Comparison of ENCODE assay signal across 20 mouse cellular contexts in genomic region chr10:21372271-21372670, GRCm38 (mm10). TPM values are rescaled to one million over a fixed set of nuclear protein-coding genes. Genes with fewer than 3 reads are reported as not detected.
A peak's percentile ranks its signal among the peaks of the same experiment; 100 is the strongest.
DNase-seq lines count a peak whose midpoint lies in the region; ATAC-seq lines count a peak whose summit lies in the region.
"Had no signal": no experiment of that assay in that cellular context is flagged by ENCODE, and none has a peak within 500 bp of the region (broad histone marks: within the 10 kb centered on the region; RNA-seq: fewer than 3 reads in every experiment).

No protein-coding gene starts in this region.

- no peak overlapping the region for H3K4me3 ChIP-seq in heart, embryonic 11.5 days (ENCODE audit: low read depth, low read length)
- H3K4me3 ChIP-seq in heart, embryonic 10.5 days: no peak overlapping the region

- H3K36me3 ChIP-seq in heart, embryonic 11.5 days (ENCODE audit: control insufficient read depth, insufficient read depth, low read length): 0 out of 2 replicates have a peak, but pooled peaks cover 2% of the 10 kb centered on the region
- H3K36me3 ChIP-seq in heart, embryonic 10.5 days: peaks cover 30% of the 10 kb centered on the region

- no peak overlapping the region for H3K27ac ChIP-seq in heart, embryonic 11.5 days (ENCODE audit: low read depth, low read length)
- no peak overlapping the region for H3K27ac ChIP-seq in heart, embryonic 10.5 days

- no peaks in the 10 kb centered on the region for H3K27me3 ChIP-seq in heart, embryonic 11.5 days (ENCODE audit: control insufficient read depth, insufficient read depth, low read length)
- H3K27me3 ChIP-seq in heart, embryonic 10.5 days (ENCODE audit: insufficient read depth, poor library complexity, severe bottlenecking): no peaks in the 10 kb centered on the region
- H3K27me3 ChIP-seq: CH12.LX, Patski had no signal

- H3K4me1 ChIP-seq in heart, embryonic 11.5 days (ENCODE audit: control insufficient read depth, insufficient read depth, low read length): no peaks in the 10 kb centered on the region
- H3K4me1 ChIP-seq in heart, embryonic 10.5 days: no peaks in the 10 kb centered on the region

- 93% methylated on average over 6 of the region's 6 CpGs for WGBS in heart, embryonic 11.5 days (ENCODE audit: insufficient replicate concordance)
- 93% methylated on average over 6 of the region's 6 CpGs for WGBS in heart, embryonic 10.5 days

- no peaks in the 10 kb centered on the region for H3K9me3 ChIP-seq in heart, embryonic 11.5 days (replicated peaks; ENCODE audit: control insufficient read depth, low read length)
- no peaks in the 10 kb centered on the region for H3K9me3 ChIP-seq in heart, embryonic 10.5 days
- H3K9me3 ChIP-seq: G1E had no signal

- H3K4me2 ChIP-seq in heart, embryonic 11.5 days: no peak overlapping the region

- peak; percentile 73 for DNase-seq in heart, adult 11 months
- DNase-seq in heart, embryonic 10.5 days (ENCODE audit: low spot score): peak; percentile 73
- no peak for DNase-seq in heart, postnatal 14 days
- DNase-seq: adrenal gland, adult 2 months; adrenal gland, adult 8-10 months; adrenal gland, postnatal 10 days; adrenal gland, postnatal 14 days; adrenal gland, postnatal 25 days; adrenal gland, postnatal 36 days; B cell, adult 2 months; cerebellum, adult 11 months; cerebellum, adult 11-12 months; cerebellum, adult 18-20 months had no signal

- no peak for ATAC-seq in heart, embryonic 11.5 days (replicated peaks; ENCODE audit: insufficient number of reproducible peaks, low FRiP score, low TSS enrichment)
- ATAC-seq: activated CD4-positive, CD25-positive, alpha-beta regulatory T cell, adult 4 months; CD4-positive, CD25-positive, alpha-beta regulatory T cell, adult 4 months; Patski had no signal

- intact Hi-C loops in heart, postnatal 14 days (cut with DNase I): no loop called here

- H3K9ac ChIP-seq in heart, embryonic 11.5 days (ENCODE audit: low read depth, low read length): no peak overlapping the region

RNA-seq across cellular contexts. Expression of gene Aldh8a1, which starts 4.8 kb away (rescaled TPM):
- 0.37 TPM in 1 of 2 replicates, not detected in the other for polyA plus RNA-seq in heart, embryonic 11.5 days (2014; fragmentation: Nextera tagmentation; extraction: Ambion mirVana)
- 0.10 and 0.19 TPM in 2 replicates for polyA plus RNA-seq in heart, embryonic 10.5 days (2016; fragmentation: Nextera tagmentation; extraction: Ambion mirVana)
- total RNA-seq in heart, postnatal 14 days (2021): not detected
- total RNA-seq: adrenal gland, postnatal 36 days had no signal
- polyA plus RNA-seq: adrenal gland, adult 2 months; C2C12; CD4-positive, CD25-positive, alpha-beta regulatory T cell, adult 4 months; G1E had no signal

Comparison
In these comparisons a context has a peak if more than half of its experiments do, and no peak if none do; other contexts are left out.
1. DNase-seq: peak in heart, adult 11 months (single experiment) and heart, embryonic 10.5 days (single experiment); none in heart, postnatal 14 days (0 of 2).